In the genomic region with DNA sequence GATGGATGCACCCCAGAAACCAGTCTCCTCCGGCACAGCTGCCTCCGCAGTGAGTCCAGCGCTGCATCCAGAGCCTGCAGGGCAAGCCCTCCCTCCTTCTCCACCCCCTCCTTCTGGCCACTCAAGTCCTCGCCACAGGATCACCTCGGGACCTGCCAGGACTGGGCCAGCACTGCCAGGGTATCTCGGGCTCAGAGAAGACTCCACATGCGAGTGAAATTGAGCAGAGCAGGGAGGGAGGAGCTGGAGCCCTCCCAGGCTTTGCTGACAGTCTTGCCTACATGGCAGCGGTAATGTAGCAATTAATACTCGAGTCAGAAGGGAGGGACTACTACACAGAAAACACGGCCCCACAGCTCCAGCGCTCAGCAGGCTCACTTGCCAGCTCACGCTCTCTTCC, we compare ENCODE assay signal across 9 mouse cellular contexts. TPM values are rescaled to one million over a fixed set of nuclear protein-coding genes. Genes with fewer than 3 reads are reported as not detected.
DNase-seq lines count a peak whose midpoint lies in the region; ATAC-seq and TF ChIP-seq lines count a peak whose summit lies in the region.
"Had no signal": no experiment of that assay in that cellular context is flagged by ENCODE, and none has a peak within 500 bp of the region (broad histone marks: within the 10 kb centered on the region; RNA-seq: fewer than 3 reads in every experiment).

A gene (minus strand): TSS at position 215 of the 400 bp plus-strand sequence.

- peak; percentile 38 for DNase-seq in kidney, postnatal 0 days (ENCODE audit: low spot score)
- DNase-seq in kidney, postnatal 36 days, result no peak
- DNase-seq in cerebellum, adult 2 months, result peak; percentile 53 to 63
- DNase-seq in left cerebral cortex, postnatal 10 days (ENCODE audit: extremely low spot score in 1 of 2, low spot score in 2 of 2), result peak in 1 of 2 experiments; percentile 31
- DNase-seq in frontal cortex, postnatal 14 days (ENCODE audit: low spot score in 2 of 2), result no peak
- no peak for DNase-seq in thymus, adult 2 months

- H3K9ac ChIP-seq in kidney, postnatal 0 days (ENCODE audit: low read depth, low read length), result no peak within 1 kb of the TSS
- H3K9ac ChIP-seq in forebrain, embryonic 16.5 days (replicated peaks; ENCODE audit: low read depth, low read length), result no peak within 1 kb of the TSS

- TF ChIP-seq POLR2A in cerebellum, adult 2 months (IDR thresholded peaks at IDR 0.05; ENCODE audit: borderline replicate concordance, insufficient read depth, low read length), result no peak
- TF ChIP-seq POLR2A in small intestine, adult 2 months (IDR thresholded peaks at IDR 0.05; ENCODE audit: low read depth, low read length), result no peak
- no peak for TF ChIP-seq POLR2A in thymus, adult 2 months (IDR thresholded peaks at IDR 0.05; ENCODE audit: control insufficient read depth, extremely low read depth, insufficient read depth, low read length, poor library complexity)

- 0 out of 2 replicates have a peak, but pooled peaks cover 6% of the 10 kb centered on the region for H3K4me1 ChIP-seq in kidney, postnatal 0 days (replicated peaks; ENCODE audit: insufficient read depth, low read length)
- peaks cover 6% of the 10 kb centered on the region for H3K4me1 ChIP-seq in cerebellum, adult 2 months (ENCODE audit: control insufficient read depth, insufficient read depth, low read length)
- peaks cover 13% of the 10 kb centered on the region; the same call in 1 of the 2 replicates for H3K4me1 ChIP-seq in forebrain, embryonic 16.5 days (replicated peaks; ENCODE audit: control insufficient read depth, insufficient read depth, low read length)
- H3K4me1 ChIP-seq in small intestine, adult 2 months (ENCODE audit: control insufficient read depth, insufficient read depth, insufficient read length, low read length), result no peaks in the 10 kb centered on the region
- peaks cover 4% of the 10 kb centered on the region; the same call in 1 of the 2 replicates for H3K4me1 ChIP-seq in thymus, adult 2 months (replicated peaks; ENCODE audit: control insufficient read depth, insufficient read depth, low read length)

- no peak within 1 kb of the TSS for H3K27ac ChIP-seq in kidney, postnatal 0 days
- no peak within 1 kb of the TSS for H3K27ac ChIP-seq in cerebellum, adult 2 months (ENCODE audit: insufficient read depth, low read length)
- no peak within 1 kb of the TSS for H3K27ac ChIP-seq in forebrain, embryonic 16.5 days (ENCODE audit: low read length)
- H3K27ac ChIP-seq in small intestine, adult 2 months (ENCODE audit: insufficient read depth, low read depth, low read length), result no peak within 1 kb of the TSS
- H3K27ac ChIP-seq in thymus, adult 2 months (ENCODE audit: control insufficient read depth, insufficient read depth, low read length), result no peak within 1 kb of the TSS

- no peaks in the 10 kb centered on the region for H3K9me3 ChIP-seq in kidney, postnatal 0 days (replicated peaks; ENCODE audit: low read length)
- no peaks in the 10 kb centered on the region for H3K9me3 ChIP-seq in forebrain, embryonic 16.5 days (ENCODE audit: control insufficient read depth, low read length)

- ATAC-seq in kidney, postnatal 0 days (replicated peaks; ENCODE audit: low FRiP score, low read depth), result no peak
- peak; percentile 87 for ATAC-seq in forebrain, embryonic 16.5 days

- H3K4me3 ChIP-seq in kidney, postnatal 0 days (replicated peaks; ENCODE audit: low read depth, low read length), result no peak within 1 kb of the TSS
- peak within 1 kb of the TSS; percentile 23 for H3K4me3 ChIP-seq in cerebellum, adult 2 months (replicated peaks; ENCODE audit: insufficient read depth, low read depth, low read length)
- H3K4me3 ChIP-seq in forebrain, embryonic 16.5 days (replicated peaks; ENCODE audit: low read length), result no peak within 1 kb of the TSS
- H3K4me3 ChIP-seq in small intestine, adult 2 months (ENCODE audit: low read depth, low read length), result peak within 1 kb of the TSS; percentile 1; the same call in 1 of the 2 replicates
- no peak within 1 kb of the TSS for H3K4me3 ChIP-seq in thymus, adult 2 months (ENCODE audit: control insufficient read depth, insufficient read depth, low read length)

- 14% methylated on average over 12 of the region's 12 CpGs for WGBS in kidney, postnatal 0 days
- WGBS in cerebellum, adult 2 months, result 4% methylated on average over 12 of the region's 12 CpGs
- 24% methylated on average over 12 of the region's 12 CpGs for WGBS in forebrain, embryonic 16.5 days
- 16% methylated on average over 12 of the region's 12 CpGs for WGBS in small intestine, adult 2 months
- WGBS in thymus, adult 2 months, result 87% methylated on average over 12 of the region's 12 CpGs

- peaks cover 6% of the 10 kb centered on the region; the same call in 1 of the 2 replicates for H3K27me3 ChIP-seq in kidney, postnatal 0 days (ENCODE audit: insufficient read depth, low read length)
- no peaks in the 10 kb centered on the region; the same call in 1 of the 2 replicates for H3K27me3 ChIP-seq in cerebellum, adult 2 months (ENCODE audit: control insufficient read depth, insufficient read depth, low read length)
- H3K27me3 ChIP-seq in forebrain, embryonic 16.5 days (replicated peaks; ENCODE audit: control insufficient read depth, insufficient read depth, low read length), result no peaks in the 10 kb centered on the region
- no peaks in the 10 kb centered on the region for H3K27me3 ChIP-seq in small intestine, adult 2 months (ENCODE audit: control insufficient read depth, insufficient read depth, low read length)
- H3K27me3 ChIP-seq in thymus, adult 2 months (ENCODE audit: control insufficient read depth, insufficient read depth, low read length), result no peaks in the 10 kb centered on the region

- H3K36me3 ChIP-seq in kidney, postnatal 0 days (ENCODE audit: insufficient read depth, low read length), result no peaks in the 10 kb centered on the region
- H3K36me3 ChIP-seq in forebrain, embryonic 16.5 days (ENCODE audit: control insufficient read depth, insufficient read depth), result no peaks in the 10 kb centered on the region
- no peaks in the 10 kb centered on the region for H3K36me3 ChIP-seq in small intestine, adult 2 months (ENCODE audit: control insufficient read depth, insufficient read depth, low read length)
- H3K36me3 ChIP-seq in thymus, adult 2 months (ENCODE audit: control insufficient read depth, insufficient read depth, low read length), result no peaks in the 10 kb centered on the region

- intact Hi-C loops in left cerebral cortex, postnatal 10 days (cut with DNase I), result no loop called here

- TF ChIP-seq CTCF in kidney, postnatal 0 days (IDR thresholded peaks at IDR 0.05; ENCODE audit: low read depth), result no peak
- no peak for TF ChIP-seq CTCF in cerebellum, adult 2 months (IDR thresholded peaks at IDR 0.05; ENCODE audit: borderline replicate concordance, insufficient read depth, low read depth, low read length)
- no peak for TF ChIP-seq CTCF in small intestine, adult 2 months (IDR thresholded peaks at IDR 0.05; ENCODE audit: extremely low read depth, insufficient read length, insufficient replicate concordance, low read depth, low read length)
- no peak for TF ChIP-seq CTCF in thymus, adult 2 months (IDR thresholded peaks at IDR 0.05; ENCODE audit: borderline replicate concordance, control insufficient read depth, extremely low read depth, insufficient read depth, low read length, poor library complexity)

- H3K4me2 ChIP-seq in kidney, postnatal 0 days (ENCODE audit: low read length), result peak within 1 kb of the TSS; percentile 43
- peak within 1 kb of the TSS; percentile 14; the same call in 1 of the 2 replicates for H3K4me2 ChIP-seq in forebrain, embryonic 16.5 days (ENCODE audit: low read length)

RNA-seq across cellular contexts. Expression of the gene that starts here (rescaled TPM):
- polyA plus RNA-seq in kidney, postnatal 0 days (2015; fragmentation: Nextera tagmentation; extraction: Ambion mirVana), result 2.0 and 2.7 TPM in 2 replicates
- 78.8 and 84.2 TPM in 2 replicates for polyA plus RNA-seq in cerebellum, adult 2 months (2012; rRNA removed)
- polyA plus RNA-seq in forebrain, embryonic 16.5 days (2015; fragmentation: Nextera tagmentation; extraction: Ambion mirVana), result 47.8 and 61.8 TPM in 2 replicates
- total RNA-seq in left cerebral cortex, postnatal 10 days (2021), result 10 to 100 TPM; 43.7 to 45.5 TPM
- 0.08 and 0.33 TPM in 2 replicates for polyA plus RNA-seq in small intestine, adult 2 months (2012; rRNA removed)
- 0.12 and 0.13 TPM in 2 replicates for polyA plus RNA-seq in thymus, adult 2 months (2012; rRNA removed)
- total RNA-seq: neutrophil, adult 5-6 weeks had no signal

Comparison
In these comparisons a context has a peak if more than half of its experiments do, and no peak if none do; other contexts are left out.
1. RNA of the gene that starts here (polyA plus RNA-seq): 78.8 to 84.2 TPM in cerebellum, adult 2 months and 47.8 to 61.8 TPM in forebrain, embryonic 16.5 days; 2.0 to 2.7 TPM in kidney, postnatal 0 days, 0.12 to 0.13 TPM in thymus, adult 2 months and 0.08 to 0.33 TPM in small intestine, adult 2 months; every median in the first group is over 10 times any median in the second.
2. DNase-seq: peak in kidney, postnatal 0 days (single experiment) and cerebellum, adult 2 months (2 of 2); none in kidney, postnatal 36 days (0 of 2), frontal cortex, postnatal 14 days (0 of 2) and thymus, adult 2 months (single experiment).
3. H3K4me3 ChIP-seq: peak in cerebellum, adult 2 months (single experiment) and small intestine, adult 2 months (single experiment); none in kidney, postnatal 0 days (single experiment), forebrain, embryonic 16.5 days (single experiment) and thymus, adult 2 months (single experiment).